Mouse (Mus musculus) ES-E14 (cell line): ENCODE results near the gene E130208F15Rik.

Experiments
- CHD2 ChIP-seq: IDR thresholded peaks from 2 replicates; pipeline ENCODE4 v1.6.1; 2014; ENCODE audit warnings: mild to moderate bottlenecking, low read depth, low read length, inconsistent platforms
- HCFC1 ChIP-seq: IDR thresholded peaks from 2 replicates; pipeline ENCODE4 v1.6.1; 2012; ENCODE audit warnings: low read length, inconsistent platforms, borderline replicate concordance; ENCODE audit not compliant: insufficient read depth
- MAFK ChIP-seq: IDR thresholded peaks from 2 replicates; pipeline ENCODE4 v1.6.1; 2014; ENCODE audit warnings: mild to moderate bottlenecking, low read depth, low read length, inconsistent platforms; ENCODE audit not compliant: insufficient read depth
- ZC3H11A ChIP-seq: IDR thresholded peaks from 2 replicates; pipeline ENCODE4 v1.6.1; 2012; ENCODE audit warnings: low read depth, mild to moderate bottlenecking, inconsistent platforms, low read length, borderline replicate concordance
- ZNF384 ChIP-seq: IDR thresholded peaks from 2 replicates; pipeline ENCODE4 v1.6.1; 2012; ENCODE audit warnings: low read depth, low read length, inconsistent platforms

DNA sequence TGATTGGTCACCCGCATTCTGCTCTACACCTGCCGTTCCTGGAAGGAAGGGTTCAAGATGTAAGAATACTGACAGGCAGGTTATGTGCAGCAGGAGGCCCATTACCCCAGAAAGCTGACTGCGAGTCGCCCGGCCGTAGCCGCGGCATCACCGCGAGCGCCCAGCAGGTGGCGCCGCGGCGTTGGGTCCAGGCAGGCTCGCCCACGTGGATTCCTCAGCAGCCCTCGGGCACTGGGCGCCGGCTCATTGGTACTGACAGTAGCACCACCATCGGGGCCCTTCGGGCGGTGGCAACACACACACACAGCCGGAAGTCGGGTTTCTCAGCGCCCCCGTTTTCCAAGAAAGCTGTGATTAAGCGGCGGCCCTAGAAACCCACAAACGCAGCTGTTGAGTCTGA lies 26.3 kb downstream of the E130208F15Rik start:
- TF ChIP-seq ZC3H11A (peak; percentile 37; the same call in 1 of the 2 replicates), HCFC1 (0 out of 2 replicates have a peak, but pooled peaks have one; percentile 36), ZNF384 (no peak), CHD2 (no peak), MAFK (no peak)
